ENCODE assay signal across 1 mouse cellular context in genomic region chr17:32284262-32285137, GRCm38 (mm10).
TF ChIP-seq lines count a peak whose summit lies in the region.

Brd4 (minus strand) TSS chr17:32284722.

TF ChIP-seq in CH12.LX, 34 proteins besides CTCF, POLR2A, EP300 and RAD21 (continued from another document):
- TF ChIP-seq E2F4 (IDR thresholded peaks at IDR 0.05; ENCODE audit: insufficient replicate concordance, low read depth, low read length) (no peak), BHLHE40 (IDR thresholded peaks at IDR 0.05; ENCODE audit: low read depth, low read length) (0 out of 2 replicates have a peak, but pooled peaks have one; percentile 26), RCOR1 (conservative IDR thresholded peaks at IDR 0.05; ENCODE audit: low read depth, low read length) (peak; percentile 55; the same call in 1 of the 2 replicates), HCFC1 (IDR thresholded peaks at IDR 0.05; ENCODE audit: low read depth, low read length) (peak; percentile 61), MEF2A (IDR thresholded peaks at IDR 0.05; ENCODE audit: borderline replicate concordance, low read depth, low read length) (0 out of 2 replicates have a peak, but pooled peaks have one; percentile 39), UBTF (IDR thresholded peaks at IDR 0.05; ENCODE audit: low read depth, low read length) (peak; percentile 50; the same call in 1 of the 2 replicates), CHD1 (IDR thresholded peaks at IDR 0.05; ENCODE audit: low read depth, low read length) (no peak), ZNF384 (IDR thresholded peaks at IDR 0.05; ENCODE audit: low read depth, low read length) (no peak), NELFE (IDR thresholded peaks at IDR 0.05; ENCODE audit: low read depth, low read length) (peak; percentile 89), ZKSCAN1 (IDR thresholded peaks at IDR 0.05; ENCODE audit: borderline replicate concordance, low read depth, low read length) (no peak), USF1 (IDR thresholded peaks at IDR 0.05; ENCODE audit: low read depth, low read length) (no peak), MAZ (IDR thresholded peaks at IDR 0.05; ENCODE audit: low read depth, low read length) (no peak), ZMIZ1 (IDR thresholded peaks at IDR 0.05; ENCODE audit: low read depth, low read length) (no peak; the same call in none of the 2 replicates), ETS1 (conservative IDR thresholded peaks at IDR 0.05; ENCODE audit: low read depth, low read length) (no peak), MYC (IDR thresholded peaks at IDR 0.05; ENCODE audit: low read depth, low read length) (no peak), KAT2A (IDR thresholded peaks at IDR 0.05; ENCODE audit: insufficient replicate concordance, low read length) (no peak), POLR2AphosphoS2 (IDR thresholded peaks at IDR 0.05; ENCODE audit: low read depth, low read length) (peak; percentile 84; the same call in 1 of the 2 replicates)
